Mouse (Mus musculus) gastrocnemius, postnatal 14 days (tissue): ENCODE data around the gene Gsk3b. TPM values are rescaled to one million over a fixed set of nuclear protein-coding genes. Genes with fewer than 3 reads are reported as not detected.

Experiments
- total RNA-seq, 2 experiments: library from RNA; stranded (reverse); gene quantifications; 2 replicates each; pipeline ENCODE4 v1.2.3; 2021

Gene Gsk3b
- total RNA-seq, 2 experiments from 2014 or later = 47.2 to 49.3 TPM

Other genes starting within 250 kb of the Gsk3b start
- not detected for gene Gm36028, start 227.9 kb upstream of the Gsk3b start, total RNA-seq
- gene Lrrc58, start 220.6 kb upstream of the Gsk3b start, total RNA-seq = 10 to 100 TPM; 41.3 to 66.4 TPM
- gene Gpr156, start 172.5 kb upstream of the Gsk3b start, total RNA-seq = under 1 TPM; 0.22 to 0.59 TPM
- not detected for gene Nr1i2, start 205.8 kb downstream of the Gsk3b start, total RNA-seq